Mouse (Mus musculus) hindbrain, embryonic 12.5 days (tissue): ENCODE data around the gene Lbx2. TPM values are rescaled to one million over a fixed set of nuclear protein-coding genes. Genes with fewer than 3 reads are reported as not detected.

Source experiments
- ATAC-seq: fragments of 200-750 bp; cut with Nextera tagmentation; 2 replicates; pipeline ENCODE4 v1.8.0; 2017; ENCODE audit warnings: moderate TSS enrichment; ENCODE audit not compliant: low FRiP score
- H3K27ac ChIP-seq: fragments of 300-500 bp; sonication (generic); 2 replicates; pipeline ENCODE4 v1.5.1; 2016; ENCODE audit warnings: mild to moderate bottlenecking
- H3K27me3 ChIP-seq: fragments of 300-500 bp; sonication (generic); 2 replicates; pipeline ENCODE4 v1.6.1; 2016; ENCODE audit warnings: mild to moderate bottlenecking
- H3K36me3 ChIP-seq: fragments of 300-500 bp; sonication (generic); 2 replicates; pipeline ENCODE4 v1.6.1; 2016; ENCODE audit warnings: mild to moderate bottlenecking
- H3K4me1 ChIP-seq: fragments of 300-500 bp; sonication (generic); 2 replicates; pipeline ENCODE4 v1.6.1; 2016
- H3K4me2 ChIP-seq: fragments of 300-500 bp; sonication (generic); replicated peaks from 2 replicates; pipeline ENCODE4 v1.6.1; 2016; ENCODE audit warnings: mild to moderate bottlenecking
- H3K4me3 ChIP-seq: fragments of 300-500 bp; sonication (generic); 2 replicates; pipeline ENCODE4 v1.5.1; 2016; ENCODE audit warnings: mild to moderate bottlenecking
- H3K9ac ChIP-seq: fragments of 300-500 bp; sonication (generic); 2 replicates; pipeline ENCODE4 v1.6.1; 2016; ENCODE audit warnings: mild to moderate bottlenecking, moderate library complexity
- H3K9me3 ChIP-seq: fragments of 300-500 bp; sonication (generic); replicated peaks from 2 replicates; pipeline ENCODE4 v1.6.1; 2016; ENCODE audit warnings: mild to moderate bottlenecking
- WGBS: fragments of 180-500 bp; shearing (Covaris S2); methylation state at CpG from one replicate; pipeline ENCODE4 v1.1.7; 2016; 5-methylcytosine and 5-hydroxymethylcytosine counted together
- polyA plus RNA-seq: library from polyadenylated mRNA; unstranded; fragments of >200 nt; fragmentation: Nextera tagmentation; extraction: Ambion mirVana; gene quantifications from 2 replicates; pipeline ENCODE4 v1.2.1, GENCODE M21; 2016

Gene Lbx2
- polyA plus RNA-seq, 1 experiment from 2014 or later: not detected

- peaks cover 29% of the 10 kb centered on the region for H3K36me3 ChIP-seq
- no peak for ATAC-seq
- peak overlapping the region; percentile 92; the same call in 1 of the 2 replicates for H3K4me2 ChIP-seq
- no peak overlapping the region for H3K4me3 ChIP-seq
- H3K9ac ChIP-seq: no peak overlapping the region
- no peaks in the 10 kb centered on the region for H3K27me3 ChIP-seq
- no peaks in the 10 kb centered on the region for H3K9me3 ChIP-seq
- H3K4me1 ChIP-seq: peaks cover 47% of the 10 kb centered on the region
- H3K27ac ChIP-seq: 0 out of 2 replicates have a peak overlapping the region, but pooled peaks have one; percentile 14
- 89% methylated on average over 4 of the region's 4 CpGs for WGBS
Measured at GRCm38 (mm10) chr6:83117165-83117438, 30.9 kb downstream of the Lbx2 start.

GRCm38 (mm10) chr6:83117616-83118015, 31.4 kb downstream of the Lbx2 start:
- Histone ChIP-seq H3K27ac (no peak overlapping the region), H3K9ac (peak overlapping the region; percentile 32), H3K36me3 (peaks cover 29% of the 10 kb centered on the region), H3K4me1 (peaks cover 52% of the 10 kb centered on the region), H3K4me3 (no peak overlapping the region), H3K27me3 (no peaks in the 10 kb centered on the region), H3K4me2 (no peak overlapping the region), H3K9me3 (no peaks in the 10 kb centered on the region)
- no peak for ATAC-seq
- WGBS: 94% methylated on average over 13 of the region's 13 CpGs

GRCm38 (mm10) chr6:83118369-83118768, 32.2 kb downstream of the Lbx2 start:
- no peak overlapping the region for H3K4me3 ChIP-seq
- no peaks in the 10 kb centered on the region for H3K9me3 ChIP-seq
- H3K36me3 ChIP-seq: peaks cover 29% of the 10 kb centered on the region
- H3K9ac ChIP-seq: no peak overlapping the region
- no peak for ATAC-seq
- H3K27ac ChIP-seq: 0 out of 2 replicates have a peak overlapping the region, but pooled peaks have one; percentile 23
- H3K4me1 ChIP-seq: peaks cover 59% of the 10 kb centered on the region
- H3K4me2 ChIP-seq: no peak overlapping the region
- 84% methylated on average over 11 of the region's 11 CpGs for WGBS
- H3K27me3 ChIP-seq: no peaks in the 10 kb centered on the region

GRCm38 (mm10) chr6:83118825-83119733, 32.9 kb downstream of the Lbx2 start:
- H3K4me1 ChIP-seq: peaks cover 65% of the 10 kb centered on the region
- no peaks in the 10 kb centered on the region for H3K27me3 ChIP-seq
- H3K4me2 ChIP-seq: peak overlapping the region; percentile 84
- peak overlapping the region; percentile 91 for H3K9ac ChIP-seq
- H3K27ac ChIP-seq: no peak overlapping the region
- 89% methylated on average over 14 of the region's 14 CpGs for WGBS
- peak overlapping the region; percentile 82 for H3K4me3 ChIP-seq
- H3K36me3 ChIP-seq: peaks cover 29% of the 10 kb centered on the region
- no peaks in the 10 kb centered on the region for H3K9me3 ChIP-seq
- ATAC-seq: no peak

- Histone ChIP-seq H3K27me3 (no peaks in the 10 kb centered on the region), H3K9ac (peak overlapping the region; percentile 91), H3K4me3 (peak overlapping the region; percentile 82), H3K9me3 (no peaks in the 10 kb centered on the region), H3K4me2 (peak overlapping the region; percentile 84), H3K4me1 (peaks cover 67% of the 10 kb centered on the region), H3K36me3 (peaks cover 29% of the 10 kb centered on the region), H3K27ac (peak overlapping the region; percentile 97; the same call in 1 of the 2 replicates)
- WGBS: 75% methylated on average over 7 of the region's 7 CpGs
- no peak for ATAC-seq
Measured at GRCm38 (mm10) chr6:83119734-83120051, 33.5 kb downstream of the Lbx2 start.

GRCm38 (mm10) chr6:83120930-83121862, 35.0 kb downstream of the Lbx2 start, which contains the start of gene Wbp1:
Gene Wbp1, minus strand, starts transcription at chr6:83121559.
- peak within 1 kb of the TSS; percentile 99 for H3K27ac ChIP-seq
- no peaks in the 10 kb centered on the region for H3K27me3 ChIP-seq
- peak within 1 kb of the TSS; percentile 82 for H3K4me3 ChIP-seq
- H3K36me3 ChIP-seq: peaks cover 29% of the 10 kb centered on the region
- H3K9me3 ChIP-seq: no peaks in the 10 kb centered on the region
- under 1% methylated on average over 38 of the region's 38 CpGs for WGBS
- ATAC-seq: peak; percentile 94
- H3K4me1 ChIP-seq: peaks cover 64% of the 10 kb centered on the region
- peak within 1 kb of the TSS; percentile 95 for H3K4me2 ChIP-seq
- H3K9ac ChIP-seq: peak within 1 kb of the TSS; percentile 97

- Histone ChIP-seq H3K9me3 (no peaks in the 10 kb centered on the region), H3K27ac (peak overlapping the region; percentile 99), H3K27me3 (no peaks in the 10 kb centered on the region), H3K4me2 (peak overlapping the region; percentile 95), H3K9ac (peak overlapping the region; percentile 97), H3K4me1 (peaks cover 55% of the 10 kb centered on the region), H3K36me3 (peaks cover 27% of the 10 kb centered on the region), H3K4me3 (peak overlapping the region; percentile 82)
- ATAC-seq: peak; percentile 11; the same call in 1 of the 2 replicates
- 2% methylated on average over 46 of the region's 52 CpGs for WGBS
Measured at GRCm38 (mm10) chr6:83121863-83122710, 35.9 kb downstream of the Lbx2 start.

GRCm38 (mm10) chr6:83122961-83123360, 36.8 kb downstream of the Lbx2 start:
- peak overlapping the region; percentile 82 for H3K4me3 ChIP-seq
- H3K9ac ChIP-seq: peak overlapping the region; percentile 97; the same call in 1 of the 2 replicates
- no peak overlapping the region for H3K27ac ChIP-seq
- ATAC-seq: no peak
- peak overlapping the region; percentile 95 for H3K4me2 ChIP-seq
- peaks cover 48% of the 10 kb centered on the region for H3K4me1 ChIP-seq
- WGBS: 67% methylated on average over 5 of the region's 5 CpGs
- H3K27me3 ChIP-seq: no peaks in the 10 kb centered on the region
- peaks cover 18% of the 10 kb centered on the region for H3K36me3 ChIP-seq
- H3K9me3 ChIP-seq: no peaks in the 10 kb centered on the region

- no peak for ATAC-seq
- no peaks in the 10 kb centered on the region for H3K36me3 ChIP-seq
- H3K9me3 ChIP-seq: no peaks in the 10 kb centered on the region
- peak overlapping the region; percentile 69 for H3K4me3 ChIP-seq
- H3K27ac ChIP-seq: peak overlapping the region; percentile 74
- no peaks in the 10 kb centered on the region for H3K27me3 ChIP-seq
- H3K9ac ChIP-seq: peak overlapping the region; percentile 79
- H3K4me2 ChIP-seq: peak overlapping the region; percentile 71
- under 1% methylated on average over 30 of the region's 30 CpGs for WGBS
- H3K4me1 ChIP-seq: peaks cover 37% of the 10 kb centered on the region
Measured at GRCm38 (mm10) chr6:83124851-83125312, 38.7 kb downstream of the Lbx2 start.

- Histone ChIP-seq H3K9ac (peak within 1 kb of the TSS; percentile 79), H3K9me3 (no peaks in the 10 kb centered on the region), H3K27ac (peak within 1 kb of the TSS; percentile 74), H3K4me3 (peak within 1 kb of the TSS; percentile 69), H3K4me1 (peaks cover 32% of the 10 kb centered on the region), H3K36me3 (no peaks in the 10 kb centered on the region), H3K4me2 (peak within 1 kb of the TSS; percentile 71), H3K27me3 (no peaks in the 10 kb centered on the region)
- ATAC-seq: no peak
- 23% methylated on average over 5 of the region's 5 CpGs for WGBS
Measured at GRCm38 (mm10) chr6:83125331-83125730, 39.2 kb downstream of the Lbx2 start, which contains the start of gene Ino80b. Gene Ino80b, minus strand, starts transcription at chr6:83125431.

GRCm38 (mm10) chr6:83127419-83127818, 41.3 kb downstream of the Lbx2 start:
- ATAC-seq: no peak
- Histone ChIP-seq H3K4me2 (no peak overlapping the region), H3K27ac (no peak overlapping the region), H3K4me3 (no peak overlapping the region), H3K36me3 (no peaks in the 10 kb centered on the region), H3K9me3 (no peaks in the 10 kb centered on the region), H3K27me3 (no peaks in the 10 kb centered on the region), H3K9ac (no peak overlapping the region), H3K4me1 (peaks cover 24% of the 10 kb centered on the region)
- WGBS: 95% methylated on average over 5 of the region's 5 CpGs
